ENCODE assay signal across 11 mouse cellular contexts in genomic region chr5:41947114-41947640, GRCm38 (mm10).
DNase-seq lines count a peak whose midpoint lies in the region; ATAC-seq and TF ChIP-seq lines count a peak whose summit lies in the region.
"Had no signal": no experiment of that assay in that cellular context is flagged by ENCODE, and none has a peak within 500 bp of the region (broad histone marks: within the 10 kb centered on the region; RNA-seq: fewer than 3 reads in every experiment).

No protein-coding gene starts in this region.

- H3K4me1 ChIP-seq in forebrain, embryonic 13.5 days: 0 out of 2 replicates have a peak, but pooled peaks cover 3% of the 10 kb centered on the region
- no peaks in the 10 kb centered on the region for H3K4me1 ChIP-seq in forebrain, embryonic 12.5 days
- H3K4me1 ChIP-seq in neural tube, embryonic 13.5 days (replicated peaks): no peaks in the 10 kb centered on the region; the same call in 1 of the 2 replicates
- H3K4me1 ChIP-seq in forebrain, postnatal 0 days (ENCODE audit: insufficient read depth): no peaks in the 10 kb centered on the region
- H3K4me1 ChIP-seq: liver, embryonic 13.5 days had no signal

- no peaks in the 10 kb centered on the region for H3K9me3 ChIP-seq in forebrain, embryonic 13.5 days (replicated peaks)
- H3K9me3 ChIP-seq in forebrain, embryonic 12.5 days: no peaks in the 10 kb centered on the region
- H3K9me3 ChIP-seq in neural tube, embryonic 13.5 days: no peaks in the 10 kb centered on the region
- H3K9me3 ChIP-seq in forebrain, postnatal 0 days (ENCODE audit: low read length): no peaks in the 10 kb centered on the region
- H3K9me3 ChIP-seq: liver, embryonic 13.5 days had no signal

- H3K4me3 ChIP-seq in forebrain, embryonic 13.5 days: no peak overlapping the region
- H3K4me3 ChIP-seq in forebrain, embryonic 12.5 days (replicated peaks): no peak overlapping the region
- H3K4me3 ChIP-seq in neural tube, embryonic 13.5 days: no peak overlapping the region
- H3K4me3 ChIP-seq in forebrain, postnatal 0 days (ENCODE audit: low read depth, low read length): no peak overlapping the region
- H3K4me3 ChIP-seq: heart, adult 2 months; liver, embryonic 13.5 days had no signal

- H3K27me3 ChIP-seq in forebrain, embryonic 13.5 days: no peaks in the 10 kb centered on the region
- no peaks in the 10 kb centered on the region for H3K27me3 ChIP-seq in forebrain, embryonic 12.5 days
- H3K27me3 ChIP-seq in neural tube, embryonic 13.5 days: no peaks in the 10 kb centered on the region
- H3K27me3 ChIP-seq in forebrain, postnatal 0 days (ENCODE audit: insufficient read depth, low read length): no peaks in the 10 kb centered on the region
- H3K27me3 ChIP-seq: liver, embryonic 13.5 days had no signal

- no peak for DNase-seq in neural tube, embryonic 10.5 days (ENCODE audit: extremely low spot score, low spot score)
- peak; percentile 66 for DNase-seq in forebrain, postnatal 0 days
- DNase-seq in ovary, postnatal 14 days (ENCODE audit: low spot score): peak; percentile 10
- DNase-seq in spleen, postnatal 14 days (ENCODE audit: low spot score in 2 of 2): no peak
- DNase-seq: heart, adult 2 months; liver, embryonic 13.5 days had no signal

- H3K27ac ChIP-seq in forebrain, embryonic 13.5 days: no peak overlapping the region
- no peak overlapping the region for H3K27ac ChIP-seq in forebrain, embryonic 12.5 days
- H3K27ac ChIP-seq in neural tube, embryonic 13.5 days (replicated peaks): no peak overlapping the region
- H3K27ac ChIP-seq in forebrain, postnatal 0 days (ENCODE audit: low read depth, low read length): no peak overlapping the region
- H3K27ac ChIP-seq: heart, adult 2 months; kidney, postnatal 0 days; liver, embryonic 13.5 days had no signal

- no peak overlapping the region for H3K9ac ChIP-seq in forebrain, embryonic 13.5 days
- H3K9ac ChIP-seq in forebrain, embryonic 12.5 days: no peak overlapping the region
- H3K9ac ChIP-seq in neural tube, embryonic 13.5 days: no peak overlapping the region
- no peak overlapping the region for H3K9ac ChIP-seq in forebrain, postnatal 0 days
- H3K9ac ChIP-seq: liver, embryonic 13.5 days had no signal

- WGBS in forebrain, embryonic 13.5 days: 75% methylated on average over 7 of the region's 7 CpGs
- WGBS in forebrain, embryonic 12.5 days: 82% methylated on average over 7 of the region's 7 CpGs
- 74% methylated on average over 7 of the region's 7 CpGs for WGBS in neural tube, embryonic 13.5 days
- WGBS in forebrain, postnatal 0 days: 46% methylated on average over 7 of the region's 7 CpGs

- ATAC-seq in forebrain, embryonic 13.5 days: peak; percentile 69
- ATAC-seq in forebrain, embryonic 12.5 days (ENCODE audit: low FRiP score): no peak
- ATAC-seq in neural tube, embryonic 13.5 days (ENCODE audit: low read depth): peak; percentile 84
- ATAC-seq in forebrain, postnatal 0 days: peak; percentile 83
- no peak for ATAC-seq in megakaryocyte-erythroid progenitor cell, adult 5-6 weeks (replicated peaks; ENCODE audit: low FRiP score, low TSS enrichment, poor library complexity, severe bottlenecking)

- no peaks in the 10 kb centered on the region for H3K36me3 ChIP-seq in forebrain, embryonic 13.5 days (ENCODE audit: poor library complexity, severe bottlenecking)
- no peaks in the 10 kb centered on the region for H3K36me3 ChIP-seq in forebrain, embryonic 12.5 days (replicated peaks)
- no peaks in the 10 kb centered on the region for H3K36me3 ChIP-seq in neural tube, embryonic 13.5 days
- no peaks in the 10 kb centered on the region for H3K36me3 ChIP-seq in forebrain, postnatal 0 days (ENCODE audit: insufficient read depth)
- H3K36me3 ChIP-seq: liver, embryonic 13.5 days had no signal

- no peak overlapping the region for H3K4me2 ChIP-seq in forebrain, embryonic 13.5 days
- H3K4me2 ChIP-seq in forebrain, embryonic 12.5 days: no peak overlapping the region
- no peak overlapping the region for H3K4me2 ChIP-seq in neural tube, embryonic 13.5 days
- H3K4me2 ChIP-seq in forebrain, postnatal 0 days (ENCODE audit: low read depth): no peak overlapping the region
- H3K4me2 ChIP-seq: liver, embryonic 13.5 days had no signal

- TF ChIP-seq CTCF in forebrain, postnatal 0 days (IDR thresholded peaks at IDR 0.05; ENCODE audit: low read depth): no peak

Comparison
In these comparisons a context has a peak if more than half of its experiments do, and no peak if none do; other contexts are left out.
1. ATAC-seq: peak in forebrain, embryonic 13.5 days (single experiment), neural tube, embryonic 13.5 days (single experiment) and forebrain, postnatal 0 days (single experiment); none in forebrain, embryonic 12.5 days (single experiment) and megakaryocyte-erythroid progenitor cell, adult 5-6 weeks (single experiment).
2. DNase-seq: peak in forebrain, postnatal 0 days (single experiment) and ovary, postnatal 14 days (single experiment); none in neural tube, embryonic 10.5 days (single experiment) and spleen, postnatal 14 days (0 of 2).